Mouse (Mus musculus): Measurements from ENCODE around the gene Proser3. TPM values are rescaled to one million over a fixed set of nuclear protein-coding genes. Genes with fewer than 3 reads are reported as not detected.

Proser3 gene
- polyA plus RNA-seq, 1 experiment: 11.0 TPM

GRCm38 (mm10) chr7:30579950-30580349 lies 27.9 kb upstream of the Proser3 start:
- DNase-seq (ENCODE audit: low spot score): no peak

- no peak for DNase-seq (ENCODE audit: low spot score)
Measured at GRCm38 (mm10) chr7:30572969-30573368, 20.9 kb upstream of the Proser3 start.

GRCm38 (mm10) chr7:30572389-30572788 lies 20.3 kb upstream of the Proser3 start:
- DNase-seq (ENCODE audit: low spot score): no peak

GRCm38 (mm10) chr7:30567555-30567954 lies 15.5 kb upstream of the Proser3 start:
- DNase-seq (ENCODE audit: low spot score): no peak

- DNase-seq (ENCODE audit: low spot score): no peak
Measured at GRCm38 (mm10) chr7:30566033-30566432, 13.9 kb upstream of the Proser3 start.

GRCm38 (mm10) chr7:30564970-30565571 lies 13.0 kb upstream of the Proser3 start, which contains the start of gene Igflr1:
Gene Igflr1, plus strand, starts transcription at chr7:30565427.
- DNase-seq (ENCODE audit: low spot score): no peak

GRCm38 (mm10) chr7:30563906-30564280 lies 11.8 kb upstream of the Proser3 start:
- DNase-seq (ENCODE audit: low spot score): no peak

- peak; percentile 73 for DNase-seq (ENCODE audit: low spot score)
Measured at GRCm38 (mm10) chr7:30563117-30563905, 11.2 kb upstream of the Proser3 start, which contains the start of the genes U2af1l4, Gm49396 and Psenen. Gene U2af1l4, plus strand, starts transcription at chr7:30563301. Gene Gm49396, plus strand, starts transcription at chr7:30563344. Gene Psenen, minus strand, starts transcription at chr7:30563627.

- DNase-seq (ENCODE audit: low spot score): peak; percentile 47
Measured at GRCm38 (mm10) chr7:30562526-30563116, 10.5 kb upstream of the Proser3 start.

- no peak for DNase-seq (ENCODE audit: low spot score)
Measured at GRCm38 (mm10) chr7:30560296-30560695, 8.2 kb upstream of the Proser3 start.

- peak; percentile 76 for DNase-seq (ENCODE audit: low spot score)
Measured at GRCm38 (mm10) chr7:30559443-30559954, 7.4 kb upstream of the Proser3 start, which contains the start of gene Lin37. Gene Lin37, minus strand, starts transcription at chr7:30559838.

- DNase-seq (ENCODE audit: low spot score): no peak
Measured at GRCm38 (mm10) chr7:30558656-30559442, 6.8 kb upstream of the Proser3 start.

GRCm38 (mm10) chr7:30557901-30558514 lies 5.9 kb upstream of the Proser3 start:
- DNase-seq (ENCODE audit: low spot score): no peak

- DNase-seq (ENCODE audit: low spot score): no peak
Measured at GRCm38 (mm10) chr7:30556894-30557536, 4.9 kb upstream of the Proser3 start.

- DNase-seq (ENCODE audit: low spot score): no peak
Measured at GRCm38 (mm10) chr7:30553810-30554584, 1.9 kb upstream of the Proser3 start.

- peak; percentile 56 for DNase-seq (ENCODE audit: low spot score)
Measured at GRCm38 (mm10) chr7:30553021-30553589, 1.0 kb upstream of the Proser3 start.

- no peak for DNase-seq (ENCODE audit: low spot score)
Measured at GRCm38 (mm10) chr7:30551445-30552101, 526 bp downstream of the Proser3 start.

- no peak for DNase-seq (ENCODE audit: low spot score)
Measured at GRCm38 (mm10) chr7:30550603-30551002, 1.5 kb downstream of the Proser3 start.

- no peak for DNase-seq (ENCODE audit: low spot score)
Measured at GRCm38 (mm10) chr7:30549880-30550279, 2.2 kb downstream of the Proser3 start.
